In the genomic region with DNA sequence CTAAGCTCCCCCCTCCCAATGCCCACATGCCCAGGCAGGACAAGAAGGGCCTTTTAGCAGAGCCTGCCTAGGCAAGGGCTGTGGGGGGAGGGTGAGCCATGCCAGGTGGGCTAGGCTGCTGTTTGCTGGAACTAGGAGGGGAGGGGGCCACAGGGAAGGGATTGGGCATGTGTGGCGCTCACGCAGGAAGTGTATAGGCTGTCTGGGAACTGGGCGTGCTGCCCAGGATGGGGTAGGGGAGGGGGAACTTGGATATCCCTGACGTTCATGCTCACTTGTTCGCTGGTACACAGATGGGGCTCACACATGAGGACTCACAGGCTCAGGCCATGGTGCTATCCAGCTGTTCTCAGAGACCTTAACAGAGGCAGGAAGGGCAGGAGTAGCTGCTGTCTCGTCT, we compare ENCODE assay signal across 9 mouse cellular contexts. TPM values are rescaled to one million over a fixed set of nuclear protein-coding genes. Genes with fewer than 3 reads are reported as not detected.
A peak's percentile ranks its signal among the peaks of the same experiment; 100 is the strongest.
DNase-seq lines count a peak whose midpoint lies in the region; ATAC-seq and TF ChIP-seq lines count a peak whose summit lies in the region.
"Had no signal": no experiment of that assay in that cellular context is flagged by ENCODE, and none has a peak within 500 bp of the region (broad histone marks: within the 10 kb centered on the region; RNA-seq: fewer than 3 reads in every experiment).

No protein-coding gene starts in this region.

- peak overlapping the region; percentile 67 for H3K4me3 ChIP-seq in heart, embryonic 10.5 days
- H3K4me3 ChIP-seq in embryonic facial prominence, embryonic 13.5 days: peak overlapping the region; percentile 7; the same call in 1 of the 2 replicates
- no peak overlapping the region for H3K4me3 ChIP-seq in hindbrain, postnatal 0 days (ENCODE audit: low read length)
- peak overlapping the region; percentile 63 for H3K4me3 ChIP-seq in limb, embryonic 15.5 days

- no peak for DNase-seq in heart, embryonic 10.5 days (ENCODE audit: low spot score)
- DNase-seq in heart, adult 9 months (ENCODE audit: low spot score in 2 of 2): no peak
- peak; percentile 91 for DNase-seq in hindbrain, postnatal 0 days (ENCODE audit: low spot score)
- DNase-seq in right cerebral cortex, postnatal 36 days (ENCODE audit: low spot score in 2 of 2): peak; percentile 54 to 70
- DNase-seq in ovary, adult 18-20 months (ENCODE audit: low spot score): no peak

- H3K4me2 ChIP-seq in embryonic facial prominence, embryonic 13.5 days: peak overlapping the region; percentile 78
- H3K4me2 ChIP-seq in hindbrain, postnatal 0 days (ENCODE audit: low read depth, low read length): no peak overlapping the region
- peak overlapping the region; percentile 67 for H3K4me2 ChIP-seq in limb, embryonic 15.5 days

- H3K9me3 ChIP-seq in heart, embryonic 10.5 days: no peaks in the 10 kb centered on the region
- H3K9me3 ChIP-seq in embryonic facial prominence, embryonic 13.5 days: no peaks in the 10 kb centered on the region
- H3K9me3 ChIP-seq in hindbrain, postnatal 0 days (ENCODE audit: low read length): no peaks in the 10 kb centered on the region
- no peaks in the 10 kb centered on the region for H3K9me3 ChIP-seq in limb, embryonic 15.5 days

- 41% methylated on average over 6 of the region's 6 CpGs for whole genome bisulfite sequencing in heart, embryonic 10.5 days
- 15% methylated on average over 6 of the region's 6 CpGs for WGBS in embryonic facial prominence, embryonic 13.5 days
- WGBS in hindbrain, postnatal 0 days: 29% methylated on average over 6 of the region's 6 CpGs
- 12% methylated on average over 6 of the region's 6 CpGs for WGBS in limb, embryonic 15.5 days

- peaks cover 29% of the 10 kb centered on the region; the same call in 1 of the 2 replicates for H3K27me3 ChIP-seq in heart, embryonic 10.5 days (ENCODE audit: insufficient read depth, poor library complexity, severe bottlenecking)
- peaks cover 10% of the 10 kb centered on the region; the same call in 1 of the 2 replicates for H3K27me3 ChIP-seq in embryonic facial prominence, embryonic 13.5 days
- 0 out of 2 replicates have a peak, but pooled peaks cover 4% of the 10 kb centered on the region for H3K27me3 ChIP-seq in hindbrain, postnatal 0 days (ENCODE audit: insufficient read depth, low read length)
- H3K27me3 ChIP-seq in limb, embryonic 15.5 days: no peaks in the 10 kb centered on the region

- peak; percentile 77 for ATAC-seq in embryonic facial prominence, embryonic 13.5 days (ENCODE audit: insufficient number of reproducible peaks, insufficient read depth, low FRiP score, low TSS enrichment, low read depth)
- peak; percentile 93 for ATAC-seq in hindbrain, postnatal 0 days
- ATAC-seq in limb, embryonic 15.5 days (ENCODE audit: insufficient number of reproducible peaks, low FRiP score, low TSS enrichment, low read depth): peak; percentile 76
- no peak for ATAC-seq in CD4-positive, CD25-positive, alpha-beta regulatory T cell, adult 4 months

- TF ChIP-seq CTCF in hindbrain, postnatal 0 days (IDR thresholded peaks at IDR 0.05; ENCODE audit: low read depth): no peak

- H3K36me3 ChIP-seq in heart, embryonic 10.5 days: peaks cover 3% of the 10 kb centered on the region; the same call in 1 of the 2 replicates
- H3K36me3 ChIP-seq in embryonic facial prominence, embryonic 13.5 days: no peaks in the 10 kb centered on the region
- H3K36me3 ChIP-seq in hindbrain, postnatal 0 days (ENCODE audit: insufficient read depth, low read length): no peaks in the 10 kb centered on the region
- H3K36me3 ChIP-seq in limb, embryonic 15.5 days: peaks cover 9% of the 10 kb centered on the region; the same call in 1 of the 2 replicates

- peak overlapping the region; percentile 90 for H3K27ac ChIP-seq in heart, embryonic 10.5 days
- H3K27ac ChIP-seq in embryonic facial prominence, embryonic 13.5 days: peak overlapping the region; percentile 84
- peak overlapping the region; percentile 60 for H3K27ac ChIP-seq in hindbrain, postnatal 0 days
- H3K27ac ChIP-seq in limb, embryonic 15.5 days: peak overlapping the region; percentile 90

- peak overlapping the region; percentile 76 for H3K9ac ChIP-seq in embryonic facial prominence, embryonic 13.5 days
- H3K9ac ChIP-seq in hindbrain, postnatal 0 days (replicated peaks; ENCODE audit: low read length): no peak overlapping the region
- 0 out of 2 replicates have a peak overlapping the region, but pooled peaks have one; percentile 2 for H3K9ac ChIP-seq in limb, embryonic 15.5 days

- peaks cover 95% of the 10 kb centered on the region for H3K4me1 ChIP-seq in heart, embryonic 10.5 days
- peaks cover 94% of the 10 kb centered on the region for H3K4me1 ChIP-seq in embryonic facial prominence, embryonic 13.5 days
- peaks cover 17% of the 10 kb centered on the region; the same call in 1 of the 2 replicates for H3K4me1 ChIP-seq in hindbrain, postnatal 0 days (ENCODE audit: insufficient read depth, low read length)
- H3K4me1 ChIP-seq in limb, embryonic 15.5 days: peaks cover 95% of the 10 kb centered on the region

RNA-seq across cellular contexts. Expression of gene Cspg4, which starts 3.5 kb away (rescaled TPM):
- 22.5 and 39.4 TPM in 2 replicates for polyA plus RNA-seq in heart, embryonic 10.5 days (2016; fragmentation: Nextera tagmentation; extraction: Ambion mirVana)
- polyA plus RNA-seq in embryonic facial prominence, embryonic 13.5 days (2015; fragmentation: Nextera tagmentation; extraction: Ambion mirVana): 17.6 and 22.5 TPM in 2 replicates
- 42.1 and 46.6 TPM in 2 replicates for total RNA-seq in hindbrain, postnatal 0 days (2014; rRNA removed)
- 7.3 and 7.6 TPM in 2 replicates for polyA plus RNA-seq in hindbrain, postnatal 0 days (2015; fragmentation: Nextera tagmentation; extraction: Ambion mirVana)
- 49.1 and 52.2 TPM in 2 replicates for polyA plus RNA-seq in limb, embryonic 15.5 days (2015; fragmentation: Nextera tagmentation; extraction: Ambion mirVana)
- not detected for polyA plus RNA-seq in CD4-positive, CD25-positive, alpha-beta regulatory T cell, adult 4 months (2017; shearing (Covaris generic))

RNA-seq across cellular contexts. Expression of gene Odf3l1, which starts 3.8 kb away (rescaled TPM):
- polyA plus RNA-seq in heart, embryonic 10.5 days (2016; fragmentation: Nextera tagmentation; extraction: Ambion mirVana): 0.64 and 1.4 TPM in 2 replicates
- polyA plus RNA-seq in embryonic facial prominence, embryonic 13.5 days (2015; fragmentation: Nextera tagmentation; extraction: Ambion mirVana): 0.52 and 0.91 TPM in 2 replicates
- total RNA-seq in hindbrain, postnatal 0 days (2014; rRNA removed): 0.42 TPM in 1 of 2 replicates, not detected in the other
- polyA plus RNA-seq in hindbrain, postnatal 0 days (2015; fragmentation: Nextera tagmentation; extraction: Ambion mirVana): 0.14 and 0.16 TPM in 2 replicates
- polyA plus RNA-seq in limb, embryonic 15.5 days (2015; fragmentation: Nextera tagmentation; extraction: Ambion mirVana): 1.00 and 3.4 TPM in 2 replicates
- not detected for polyA plus RNA-seq in CD4-positive, CD25-positive, alpha-beta regulatory T cell, adult 4 months (2017; shearing (Covaris generic))
- total RNA-seq: ES-E14 had no signal

RNA-seq across cellular contexts. Expression of gene Snx33, which starts 59.9 kb away (rescaled TPM):
- polyA plus RNA-seq in heart, embryonic 10.5 days (2016; fragmentation: Nextera tagmentation; extraction: Ambion mirVana): 8.0 and 8.1 TPM in 2 replicates
- 11.5 and 13.1 TPM in 2 replicates for polyA plus RNA-seq in embryonic facial prominence, embryonic 13.5 days (2015; fragmentation: Nextera tagmentation; extraction: Ambion mirVana)
- total RNA-seq in hindbrain, postnatal 0 days (2014; rRNA removed): 6.7 and 9.7 TPM in 2 replicates
- 2.3 and 2.4 TPM in 2 replicates for polyA plus RNA-seq in hindbrain, postnatal 0 days (2015; fragmentation: Nextera tagmentation; extraction: Ambion mirVana)
- polyA plus RNA-seq in limb, embryonic 15.5 days (2015; fragmentation: Nextera tagmentation; extraction: Ambion mirVana): 10.9 and 11.3 TPM in 2 replicates
- polyA plus RNA-seq in CD4-positive, CD25-positive, alpha-beta regulatory T cell, adult 4 months (2017; shearing (Covaris generic)): 1 to 10 TPM; 3.6 to 4.9 TPM

Comparison
In these comparisons a context has a peak if more than half of its experiments do, and no peak if none do; other contexts are left out.
1. DNase-seq: peak in hindbrain, postnatal 0 days (single experiment) and right cerebral cortex, postnatal 36 days (2 of 2); none in heart, embryonic 10.5 days (single experiment), heart, adult 9 months (0 of 2) and ovary, adult 18-20 months (single experiment).
2. Peak in every context shown above with its lines, with median percentiles within 50 percentile points of each other: H3K27ac ChIP-seq.